Mouse (Mus musculus) liver, embryonic 14.5 days (tissue): Measurements from ENCODE around the gene Slc25a33.

Source experiments
- CTCF ChIP-seq: IDR thresholded peaks from 2 replicates; pipeline ENCODE4 v1.5.1; 2016; ENCODE audit warnings: antibody characterized with exemption, low read depth, control low read depth
- EP300 ChIP-seq: IDR thresholded peaks from 2 replicates; pipeline ENCODE4 v1.6.1; 2016; ENCODE audit warnings: antibody characterized with exemption, low read depth

- TF ChIP-seq CTCF: peak; percentile 64
- no peak for TF ChIP-seq EP300
Measured at GRCm38 (mm10) chr4:149719686-149720085, 54.4 kb downstream of the Slc25a33 start.
